Mouse (Mus musculus) layer of hippocampus, adult 2 months (tissue): ENCODE measurements at regions not wholly inside any gene's neighbourhood (a gene's known extent, or its start where the extent isn't known, plus 50 kb on each side); places are given as distances from the start of the nearest gene placed in this dataset.

ENCODE experiments used
- DNase-seq, 2 experiments: peaks; one replicate each; pipeline ENCODE4 v3.0.0; 2022; ENCODE audit warnings: low spot score in 2 of 2
- H3K27ac ChIP-seq: fragments of 200-600 bp; 2 replicates; pipeline ENCODE4 v1.8.1; 2022
- H3K4me3 ChIP-seq: fragments of 200-600 bp; 2 replicates; pipeline ENCODE4 v1.8.1; 2022; ENCODE audit warnings: mild to moderate bottlenecking
- CTCF ChIP-seq: fragments of 200-600 bp; conservative IDR thresholded peaks from 2 replicates; pipeline ENCODE4 v1.8.1; 2022; ENCODE audit warnings: antibody characterized with exemption, mild to moderate bottlenecking, moderate library complexity

GRCm38 (mm10) chr14:24997786-24998509, 461.0 kb upstream of the Zmiz1 start:
- no peak overlapping the region for H3K4me3 ChIP-seq
- H3K27ac ChIP-seq: peak overlapping the region; percentile 63
- TF ChIP-seq CTCF: no peak
- DNase-seq: no peak

GRCm38 (mm10) chr14:24999008-24999572, 459.9 kb upstream of the Zmiz1 start:
- H3K4me3 ChIP-seq: no peak overlapping the region
- TF ChIP-seq CTCF: no peak
- H3K27ac ChIP-seq: no peak overlapping the region
- no peak for DNase-seq

- Histone ChIP-seq H3K27ac (no peak overlapping the region), H3K4me3 (no peak overlapping the region)
- no peak for TF ChIP-seq CTCF
- no peak for DNase-seq
Measured at GRCm38 (mm10) chr14:25005241-25005946, 453.6 kb upstream of the Zmiz1 start.

- DNase-seq: peak; percentile 18 to 23
- TF ChIP-seq CTCF: no peak
- H3K4me3 ChIP-seq: no peak overlapping the region
- H3K27ac ChIP-seq: no peak overlapping the region
Measured at GRCm38 (mm10) chr14:25011926-25012325, 447.1 kb upstream of the Zmiz1 start.

GRCm38 (mm10) chr14:25015288-25016238, 443.4 kb upstream of the Zmiz1 start:
- no peak for TF ChIP-seq CTCF

GRCm38 (mm10) chr14:25017860-25018259, 441.1 kb upstream of the Zmiz1 start:
- no peak for DNase-seq
- H3K27ac ChIP-seq: no peak overlapping the region
- TF ChIP-seq CTCF: peak; percentile 79
- H3K4me3 ChIP-seq: no peak overlapping the region

More at GRCm38 (mm10) chr14:25015288-25016238, 443.4 kb upstream of the Zmiz1 start:
- peak overlapping the region; percentile 74 for H3K27ac ChIP-seq
- H3K4me3 ChIP-seq: no peak overlapping the region
- DNase-seq: peak in 1 of 2 experiments; percentile 26

- H3K27ac ChIP-seq: no peak overlapping the region
- DNase-seq: no peak
- TF ChIP-seq CTCF: no peak
- no peak overlapping the region for H3K4me3 ChIP-seq
Measured at GRCm38 (mm10) chr14:25019306-25019905, 439.6 kb upstream of the Zmiz1 start.

GRCm38 (mm10) chr14:25022523-25023269, 436.3 kb upstream of the Zmiz1 start:
- TF ChIP-seq CTCF: no peak
- DNase-seq: no peak
- H3K4me3 ChIP-seq: no peak overlapping the region

GRCm38 (mm10) chr14:25023270-25023800, 435.6 kb upstream of the Zmiz1 start:
- no peak overlapping the region for H3K27ac ChIP-seq
- no peak overlapping the region for H3K4me3 ChIP-seq
- DNase-seq: no peak
- TF ChIP-seq CTCF: no peak

More at GRCm38 (mm10) chr14:25022523-25023269, 436.3 kb upstream of the Zmiz1 start:
- H3K27ac ChIP-seq: no peak overlapping the region

GRCm38 (mm10) chr14:25025074-25025473, 433.9 kb upstream of the Zmiz1 start:
- no peak overlapping the region for H3K4me3 ChIP-seq
- no peak for DNase-seq
- TF ChIP-seq CTCF: no peak
- H3K27ac ChIP-seq: no peak overlapping the region

GRCm38 (mm10) chr14:25027076-25027475, 431.9 kb upstream of the Zmiz1 start:
- no peak for TF ChIP-seq CTCF
- DNase-seq: no peak

GRCm38 (mm10) chr14:25027842-25028241, 431.1 kb upstream of the Zmiz1 start:
- no peak overlapping the region for H3K4me3 ChIP-seq
- DNase-seq: no peak
- no peak overlapping the region for H3K27ac ChIP-seq
- TF ChIP-seq CTCF: no peak

More at GRCm38 (mm10) chr14:25027076-25027475, 431.9 kb upstream of the Zmiz1 start:
- Histone ChIP-seq H3K4me3 (no peak overlapping the region), H3K27ac (no peak overlapping the region)
